Mouse (Mus musculus) kidney, adult 2 months (tissue): ENCODE data around the gene Trabd2b. TPM values are rescaled to one million over a fixed set of nuclear protein-coding genes. Genes with fewer than 3 reads are reported as not detected.
A peak's percentile ranks its signal among the peaks of the same experiment; 100 is the strongest.

Source experiments
- DNase-seq: peaks from one replicate; pipeline ENCODE4 v3.0.0; 2021
- H3K27ac ChIP-seq: fragments of 200-500 bp; 2 replicates; pipeline ENCODE4 v1.5.1; 2012; ENCODE audit warnings: low read depth, low read length, control low read depth, inconsistent platforms; ENCODE audit not compliant: insufficient read depth
- H3K27me3 ChIP-seq: fragments of 200-500 bp; replicated peaks from 2 replicates; pipeline ENCODE4 v1.6.1; 2012; ENCODE audit warnings: mild to moderate bottlenecking, moderate library complexity, low read length, inconsistent platforms; ENCODE audit not compliant: control insufficient read depth, insufficient read depth
- H3K36me3 ChIP-seq: fragments of 200-500 bp; 2 replicates; pipeline ENCODE4 v1.6.1; 2012; ENCODE audit warnings: mild to moderate bottlenecking, moderate library complexity, low read length, inconsistent platforms; ENCODE audit not compliant: control insufficient read depth, insufficient read depth
- H3K4me1 ChIP-seq: fragments of 200-500 bp; 2 replicates; pipeline ENCODE4 v1.6.1; 2011; ENCODE audit warnings: low read length; ENCODE audit not compliant: control insufficient read depth, insufficient read depth
- H3K4me3 ChIP-seq: fragments of 200-500 bp; 2 replicates; pipeline ENCODE4 v1.5.1; 2011; ENCODE audit warnings: mild to moderate bottlenecking, low read depth, low read length, control low read depth; ENCODE audit not compliant: insufficient read depth
- CTCF ChIP-seq: fragments of 200-500 bp; conservative IDR thresholded peaks from 2 replicates; pipeline ENCODE4 v1.5.1; 2011; ENCODE audit warnings: low read depth, mild to moderate bottlenecking, control low read depth, low read length, moderate library complexity, mixed read lengths; ENCODE audit not compliant: insufficient read depth, insufficient read length
- POLR2A ChIP-seq: fragments of 200-500 bp; IDR thresholded peaks from one replicate; pipeline ENCODE4 v1.6.1; 2011; ENCODE audit warnings: low read depth, low read length, control low read depth
- WGBS: fragments of 180-500 bp; shearing (Covaris S2); methylation state at CpG from one replicate; pipeline ENCODE4 v1.1.7; 2018; 5-methylcytosine and 5-hydroxymethylcytosine counted together
- polyA plus RNA-seq: library from polyadenylated mRNA; depleted of rRNA; stranded (reverse); fragments of >200 nt; gene quantifications from 2 replicates; pipeline ENCODE4 v1.2.3, GENCODE M21; 2012

Trabd2b gene
- polyA plus RNA-seq, 1 experiment: 32.2 TPM

- H3K27me3 ChIP-seq: no peaks in the 10 kb centered on the region
- H3K4me1 ChIP-seq: peaks cover 25% of the 10 kb centered on the region
- no peak overlapping the region for H3K4me3 ChIP-seq
- 64% methylated on average over 6 of the region's 6 CpGs for WGBS
- no peak overlapping the region for H3K27ac ChIP-seq
- TF ChIP-seq CTCF (no peak), POLR2A (no peak)
- H3K36me3 ChIP-seq: no peaks in the 10 kb centered on the region
- DNase-seq: no peak
Observed at GRCm38 (mm10) chr4:114537376-114537974, 131.0 kb downstream of the Trabd2b start.

- 93% methylated on average over 7 of the region's 7 CpGs for WGBS
- H3K4me1 ChIP-seq: peaks cover 26% of the 10 kb centered on the region
- no peak overlapping the region for H3K4me3 ChIP-seq
- no peaks in the 10 kb centered on the region for H3K36me3 ChIP-seq
- no peaks in the 10 kb centered on the region for H3K27me3 ChIP-seq
- H3K27ac ChIP-seq: no peak overlapping the region
- TF ChIP-seq POLR2A (no peak), CTCF (no peak)
- no peak for DNase-seq
Observed at GRCm38 (mm10) chr4:114540031-114540430, 133.5 kb downstream of the Trabd2b start.

- no peaks in the 10 kb centered on the region for H3K27me3 ChIP-seq
- H3K4me3 ChIP-seq: no peak overlapping the region
- TF ChIP-seq CTCF (no peak), POLR2A (no peak)
- no peak overlapping the region for H3K27ac ChIP-seq
- H3K4me1 ChIP-seq: peaks cover 24% of the 10 kb centered on the region
- H3K36me3 ChIP-seq: no peaks in the 10 kb centered on the region
- WGBS: 52% methylated on average over 1 of the region's 1 CpGs
- peak; percentile 40 for DNase-seq
Observed at GRCm38 (mm10) chr4:114541221-114541620, 134.7 kb downstream of the Trabd2b start.

- peaks cover 24% of the 10 kb centered on the region for H3K4me1 ChIP-seq
- H3K36me3 ChIP-seq: no peaks in the 10 kb centered on the region
- TF ChIP-seq POLR2A: no peak
- TF ChIP-seq CTCF: no peak
- no peak overlapping the region for H3K4me3 ChIP-seq
- no peak overlapping the region for H3K27ac ChIP-seq
- peak; percentile 57 for DNase-seq
- no peaks in the 10 kb centered on the region for H3K27me3 ChIP-seq
- 34% methylated on average over 4 of the region's 4 CpGs for WGBS
Observed at GRCm38 (mm10) chr4:114542136-114542535, 135.6 kb downstream of the Trabd2b start.

- 57% methylated on average over 3 of the region's 3 CpGs for WGBS
- no peaks in the 10 kb centered on the region for H3K36me3 ChIP-seq
- no peak overlapping the region for H3K27ac ChIP-seq
- TF ChIP-seq POLR2A (no peak), CTCF (no peak)
- H3K4me3 ChIP-seq: no peak overlapping the region
- H3K27me3 ChIP-seq: no peaks in the 10 kb centered on the region
- H3K4me1 ChIP-seq: peaks cover 15% of the 10 kb centered on the region
- no peak for DNase-seq
Observed at GRCm38 (mm10) chr4:114545481-114546200, 139.1 kb downstream of the Trabd2b start.

- no peaks in the 10 kb centered on the region for H3K27me3 ChIP-seq
- 0 out of 2 replicates have a peak overlapping the region, but pooled peaks have one; percentile 10 for H3K27ac ChIP-seq
- no peak for TF ChIP-seq POLR2A
- TF ChIP-seq CTCF: no peak
- H3K4me1 ChIP-seq: no peaks in the 10 kb centered on the region; the same call in 1 of the 2 replicates
- WGBS: 43% methylated on average over 8 of the region's 8 CpGs
- no peak for DNase-seq
- no peak overlapping the region for H3K4me3 ChIP-seq
- no peaks in the 10 kb centered on the region for H3K36me3 ChIP-seq
Observed at GRCm38 (mm10) chr4:114547658-114548448, 141.3 kb downstream of the Trabd2b start.

GRCm38 (mm10) chr4:114549487-114549886 lies 143.0 kb downstream of the Trabd2b start:
- TF ChIP-seq CTCF: no peak
- TF ChIP-seq POLR2A: no peak
- no peaks in the 10 kb centered on the region for H3K27me3 ChIP-seq
- 90% methylated on average over 3 of the region's 3 CpGs for WGBS

More at GRCm38 (mm10) chr4:114549487-114549886, 143.0 kb downstream of the Trabd2b start:
- DNase-seq: no peak
- no peak overlapping the region for H3K27ac ChIP-seq
- H3K4me1 ChIP-seq: no peaks in the 10 kb centered on the region
- no peak overlapping the region for H3K4me3 ChIP-seq
- no peaks in the 10 kb centered on the region for H3K36me3 ChIP-seq
